Mouse (Mus musculus): ENCODE data around the gene Gns.

- TF ChIP-seq CTCF (IDR thresholded peaks at IDR 0.05): no peak
- TF ChIP-seq EP300 (IDR thresholded peaks at IDR 0.05): no peak
Measured at GRCm38 (mm10) chr10:121360358-121360757, 4.5 kb upstream of the Gns start.

Measured in lung, postnatal 0 days (tissue).